Mouse (Mus musculus) lung, adult 10 weeks (tissue): ENCODE results near the gene Cacna1a. TPM values are rescaled to one million over a fixed set of nuclear protein-coding genes. Genes with fewer than 3 reads are reported as not detected.

Source experiments
- polyA plus RNA-seq: library from polyadenylated mRNA; stranded (reverse); fragments of 350-450 nt; fragmentation: Illumina TruSeq; extraction: RNeasy Lipid Tissue Mini Kit (QIAGEN cat#74804); gene quantifications from one replicate; pipeline ENCODE4 v1.2.3, GENCODE M21; 2014; ENCODE audit warnings: low read depth, low replicate concordance; ENCODE audit not compliant: insufficient read depth

Gene Cacna1a
- 0.19 TPM for polyA plus RNA-seq

DNA sequence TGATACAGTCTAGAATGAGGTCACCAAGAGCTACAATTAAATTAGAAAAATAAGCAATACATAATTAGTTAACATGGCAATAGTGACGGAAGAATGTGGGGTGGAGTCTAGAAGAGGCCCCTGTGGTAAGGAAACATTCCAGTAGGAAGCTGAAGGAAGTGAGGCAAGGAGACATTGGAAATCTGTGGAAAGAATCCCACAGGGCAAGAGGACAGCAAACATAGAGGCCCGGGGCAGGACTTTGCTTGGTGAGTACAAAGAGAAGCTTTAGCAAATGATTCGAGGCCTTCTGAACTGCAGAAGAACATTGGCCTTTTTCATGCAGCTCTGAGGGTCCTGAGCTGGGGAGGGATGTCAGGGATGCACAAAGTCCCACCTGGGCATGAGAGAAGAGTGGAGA is at the start of gene Cacna1a:
Cacna1a (plus strand) TSS at position 166 of the 400 bp plus-strand sequence.

GRCm38 (mm10) chr8:84662581-84663065 is 274.4 kb downstream of the Cacna1a start, which contains the start of gene Ier2:
Gene Ier2 (minus strand): TSS chr8:84662852.

DNA sequence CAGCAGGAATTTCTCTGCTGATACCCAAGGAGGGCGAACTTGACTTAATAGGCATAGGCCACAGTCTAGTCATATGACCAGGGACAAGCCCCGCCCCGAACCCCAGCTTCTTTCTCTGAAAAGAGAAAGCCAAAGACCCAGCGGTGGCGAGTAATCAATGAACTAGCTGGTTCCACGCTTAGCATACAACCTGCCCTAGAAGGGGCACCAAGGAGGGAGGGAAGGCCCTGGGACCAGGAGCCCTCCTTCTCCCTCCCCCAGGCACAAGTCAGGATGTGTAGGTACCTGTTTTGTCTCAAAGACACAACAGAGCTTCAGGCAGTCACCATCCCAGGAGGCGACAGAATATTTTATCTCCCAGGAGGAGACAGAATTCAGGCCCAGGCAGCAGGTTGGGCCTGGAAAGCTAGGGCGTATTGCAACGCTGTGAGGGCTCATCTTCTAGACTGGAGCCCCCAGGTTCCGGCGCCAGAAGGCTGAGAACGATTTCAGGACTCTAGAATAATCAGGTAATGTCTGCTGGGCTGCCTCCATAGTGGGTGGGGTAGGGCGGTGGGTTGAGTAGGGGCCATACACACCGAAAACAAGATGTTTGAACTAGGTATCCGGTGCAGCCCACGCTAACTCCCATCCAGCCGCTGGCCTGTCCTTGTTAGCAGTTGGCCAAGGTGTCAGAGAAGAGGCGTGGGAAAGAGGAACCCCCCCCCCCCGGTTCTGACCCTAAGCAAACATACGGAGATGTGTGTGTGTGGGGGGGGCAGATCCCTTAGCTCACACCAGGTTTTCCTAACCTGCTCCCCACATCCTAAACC is 298.2 kb downstream of the Cacna1a start, which contains the start of gene Trmt1:
Trmt1 (plus strand) TSS at position 117 of the 812 bp plus-strand sequence.

GRCm38 (mm10) chr8:84687705-84688100 is 299.5 kb downstream of the Cacna1a start, which contains the start of gene Nacc1:
Gene Nacc1 (minus strand): TSS chr8:84687862.

Other genes with a start within 250 kb of the Cacna1a start
- 11.2 TPM for gene Cc2d1a, start 240.5 kb upstream of the Cacna1a start, polyA plus RNA-seq
- 0.99 TPM for gene 4930432K21Rik, start 240.4 kb upstream of the Cacna1a start, polyA plus RNA-seq
- not detected for gene Nanos3, start 203.2 kb upstream of the Cacna1a start, polyA plus RNA-seq
- gene Zswim4, start 151.4 kb upstream of the Cacna1a start, polyA plus RNA-seq: 4.6 TPM
- 318 TPM for gene D8Ertd738e, start 138.7 kb upstream of the Cacna1a start, polyA plus RNA-seq
- gene Mri1, start 131.1 kb upstream of the Cacna1a start, polyA plus RNA-seq: 15.2 TPM
- 15.0 TPM for gene Ccdc130, start 118.1 kb upstream of the Cacna1a start, polyA plus RNA-seq